Mouse (Mus musculus) monocyte, adult 5-6 weeks (primary cell): ENCODE measurements around the gene Slc25a44. TPM values are rescaled to one million over a fixed set of nuclear protein-coding genes. Genes with fewer than 3 reads are reported as not detected.
"Not testable (repeated sequence)": the region's sequence is repeated elsewhere in the genome, so short reads cannot be mapped to it uniquely, and the experiment has no call there.

ENCODE experiments used
- ATAC-seq: fragments of 153-309, 156-312 bp; replicated peaks from 2 replicates; pipeline ENCODE4 v1.8.0; 2017; ENCODE audit warnings: mild to moderate bottlenecking; ENCODE audit not compliant: low TSS enrichment, insufficient number of reproducible peaks, severe bottlenecking, poor library complexity, low FRiP score
- total RNA-seq: library from RNA; stranded (forward); fragments of 200-1000, 200-491, 200-594 nt; gene quantifications from 3 replicates; pipeline ENCODE4 v1.2.3, GENCODE M21; 2017

Gene Slc25a44
- total RNA-seq, 1 experiment from 2014 or later = 11.4 TPM

- no peak for ATAC-seq
Measured at GRCm38 (mm10) chr3:88452716-88453115, 27.8 kb upstream of the Slc25a44 start.

DNA sequence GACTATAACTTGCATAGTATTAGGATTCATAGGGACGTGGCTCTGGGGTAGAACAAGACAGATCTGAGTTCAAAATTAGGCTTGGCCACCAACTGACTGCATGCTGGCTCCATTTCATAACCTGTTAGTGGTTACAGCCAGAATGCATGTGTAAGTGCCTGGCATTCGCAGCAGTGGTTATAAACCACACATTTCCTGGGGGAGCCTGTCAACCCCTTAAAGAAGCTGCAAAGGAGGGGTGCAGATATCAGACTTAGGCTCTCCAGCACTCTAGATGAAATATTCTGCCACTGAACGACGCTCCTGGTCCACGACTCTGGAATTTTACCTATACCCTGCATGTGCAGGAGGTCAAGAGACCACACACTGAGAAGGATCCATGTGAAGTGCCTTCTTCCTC lies 27.3 kb upstream of the Slc25a44 start:
- no peak for ATAC-seq

- ATAC-seq = no peak
Measured at GRCm38 (mm10) chr3:88450379-88451131, 25.6 kb upstream of the Slc25a44 start.

- no peak for ATAC-seq
Measured at GRCm38 (mm10) chr3:88449395-88450023, 24.6 kb upstream of the Slc25a44 start.

DNA sequence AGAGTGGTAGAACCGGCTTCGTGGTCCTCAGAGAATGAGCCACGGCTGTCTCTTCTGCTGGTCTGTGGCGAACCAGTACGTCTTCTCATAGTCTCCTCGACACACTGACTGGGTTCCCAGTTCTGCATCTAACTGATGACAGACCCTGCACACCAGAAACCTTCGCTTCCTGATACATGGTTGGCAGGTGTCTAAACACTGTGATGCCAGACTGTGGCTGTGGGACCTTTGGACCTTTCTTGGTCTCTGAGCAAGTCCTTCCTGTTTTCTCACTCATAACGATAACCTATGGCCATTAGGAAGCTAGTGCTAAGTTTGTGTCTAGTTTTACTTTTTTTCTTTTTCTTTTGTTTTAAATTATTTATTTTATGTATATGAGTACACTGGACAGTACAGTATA lies 23.5 kb upstream of the Slc25a44 start:
- no peak for ATAC-seq

GRCm38 (mm10) chr3:88447676-88448183 lies 22.8 kb upstream of the Slc25a44 start:
- no peak for ATAC-seq

DNA sequence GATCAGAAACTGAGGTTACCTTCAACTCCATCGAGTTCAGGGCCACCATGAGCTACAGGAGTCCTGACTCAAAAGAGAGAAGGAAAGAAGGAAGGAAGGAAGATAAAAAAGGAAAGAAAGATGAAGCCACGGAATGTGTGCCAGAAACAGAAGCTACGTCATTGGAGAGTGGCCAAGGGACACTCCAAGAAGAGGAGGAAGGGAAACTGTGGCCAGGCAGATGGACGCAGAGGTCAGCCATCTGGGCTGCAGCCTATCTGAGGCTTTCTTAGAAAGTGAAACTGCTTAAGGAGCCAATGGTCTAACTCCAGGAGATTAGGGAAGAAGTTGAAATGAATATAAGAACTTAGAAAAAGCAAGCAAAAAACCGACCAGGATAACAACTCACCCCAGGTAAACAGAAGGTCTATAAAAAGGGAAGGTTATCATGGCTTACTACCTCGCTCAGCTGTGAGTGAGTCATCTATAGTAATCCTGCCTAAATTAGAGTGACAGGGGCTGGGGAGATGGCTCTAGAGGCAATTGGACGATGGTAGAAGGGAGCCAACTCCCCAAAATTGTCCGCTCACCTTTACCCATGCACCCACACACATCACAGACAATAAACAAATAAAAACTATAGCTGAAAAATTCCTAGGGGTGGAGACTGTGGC lies 21.7 kb upstream of the Slc25a44 start:
- peak; percentile 55 for ATAC-seq

- peak; percentile 85 for ATAC-seq
Measured at GRCm38 (mm10) chr3:88442888-88443287, 17.9 kb upstream of the Slc25a44 start.

- no peak for ATAC-seq
Measured at GRCm38 (mm10) chr3:88442488-88442887, 17.5 kb upstream of the Slc25a44 start.

DNA sequence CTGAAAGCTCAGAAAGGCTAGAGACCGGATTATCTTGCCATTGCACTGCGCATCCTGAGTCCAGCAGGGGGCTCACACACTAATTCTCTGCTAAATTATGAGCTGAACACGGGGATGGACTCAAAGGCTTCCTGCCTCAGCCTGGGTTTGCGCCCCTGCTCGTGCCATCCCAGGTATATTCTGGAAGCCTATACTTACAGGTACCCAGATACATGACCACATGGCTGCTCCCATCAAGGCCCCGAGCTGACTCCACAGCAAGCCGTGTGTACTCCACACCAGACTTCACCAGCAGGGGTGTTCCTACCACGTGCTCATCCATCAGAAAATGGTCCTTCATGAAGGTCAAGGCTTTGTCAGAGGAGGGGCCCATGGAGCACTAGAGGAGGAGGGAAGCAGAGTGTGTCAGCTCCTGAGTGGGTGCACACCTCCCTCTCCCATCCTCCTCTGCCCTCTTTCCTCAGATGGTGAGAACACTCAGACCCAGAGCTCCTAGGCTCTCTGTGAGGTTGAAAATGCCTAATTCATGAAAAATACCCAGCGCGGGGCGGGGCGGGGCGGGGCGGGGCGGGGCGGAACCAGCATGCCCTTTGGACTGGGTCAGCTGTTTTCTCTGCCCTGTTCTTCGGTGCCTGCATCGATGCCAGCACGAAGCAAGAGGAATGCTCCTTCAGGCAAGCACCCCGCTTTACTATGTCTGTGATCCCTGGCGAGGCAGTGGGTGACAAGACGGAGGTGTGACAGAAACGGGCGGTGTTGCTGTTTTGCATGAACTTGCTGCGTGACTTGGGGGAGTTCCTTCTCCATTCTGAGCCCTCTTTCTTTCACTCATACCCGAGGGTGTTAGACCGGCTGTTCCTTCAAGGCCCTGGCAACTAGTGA lies 15.8 kb upstream of the Slc25a44 start:
- ATAC-seq = no peak

GRCm38 (mm10) chr3:88439582-88439981 lies 14.6 kb upstream of the Slc25a44 start:
- ATAC-seq = no peak

- no peak for ATAC-seq
Measured at GRCm38 (mm10) chr3:88437454-88437853, 12.5 kb upstream of the Slc25a44 start.

- ATAC-seq = no peak
Measured at GRCm38 (mm10) chr3:88436395-88437201, 11.7 kb upstream of the Slc25a44 start.

GRCm38 (mm10) chr3:88435515-88435914 lies 10.6 kb upstream of the Slc25a44 start:
- no peak for ATAC-seq

GRCm38 (mm10) chr3:88428639-88429038 lies 3.7 kb upstream of the Slc25a44 start:
- ATAC-seq = not testable (repeated sequence)

GRCm38 (mm10) chr3:88427342-88427905 lies 2.5 kb upstream of the Slc25a44 start:
- ATAC-seq = no peak

GRCm38 (mm10) chr3:88425708-88426420 lies 925 bp upstream of the Slc25a44 start:
- no peak for ATAC-seq
